ENCODE assay signal across 8 mouse cellular contexts in genomic region chr9:72639843-72640621, GRCm38 (mm10). TPM values are rescaled to one million over a fixed set of nuclear protein-coding genes. Genes with fewer than 3 reads are reported as not detected.
DNase-seq lines count a peak whose midpoint lies in the region.

No protein-coding gene starts in this region.

- WGBS in hindbrain, embryonic 10.5 days, result under 1% methylated on average over 27 of the region's 27 CpGs

- DNase-seq in Muller cell, postnatal 12 days (ENCODE audit: inconsistent ontology term), result peak; percentile 89
- peak; percentile 86 for DNase-seq in cerebellum, adult 9-11 months
- peak; percentile 50 to 68 for DNase-seq in frontal cortex, adult 2 months (ENCODE audit: extremely low spot score in 1 of 2, low spot score in 1 of 2)
- DNase-seq in hindbrain, embryonic 10.5 days (ENCODE audit: low spot score), result peak; percentile 91
- DNase-seq in layer of hippocampus, postnatal 14 days (ENCODE audit: low spot score in 2 of 2), result peak; percentile 55 to 61
- DNase-seq in lung, postnatal 36 days, result peak; percentile 94
- peak; percentile 95 for DNase-seq in retina, postnatal 1 day
- peak; percentile 69 for DNase-seq in urinary bladder, adult 2 months (ENCODE audit: low spot score)

- H3K27ac ChIP-seq in hindbrain, embryonic 10.5 days, result peak overlapping the region; percentile 96

- H3K9me3 ChIP-seq in hindbrain, embryonic 10.5 days, result no peaks in the 10 kb centered on the region

- no peaks in the 10 kb centered on the region for H3K36me3 ChIP-seq in hindbrain, embryonic 10.5 days

- H3K4me3 ChIP-seq in hindbrain, embryonic 10.5 days, result peak overlapping the region; percentile 52

- H3K27me3 ChIP-seq in hindbrain, embryonic 10.5 days (ENCODE audit: insufficient read depth, poor library complexity, severe bottlenecking), result no peaks in the 10 kb centered on the region

- peaks cover 40% of the 10 kb centered on the region for H3K4me1 ChIP-seq in hindbrain, embryonic 10.5 days (replicated peaks)

RNA-seq across cellular contexts. Expression of gene Nedd4, which starts 22.1 kb away (rescaled TPM):
- polyA plus RNA-seq in frontal cortex, adult 2 months (2012; rRNA removed), result 231 and 248 TPM in 2 replicates
- 556 and 636 TPM in 2 replicates for polyA plus RNA-seq in hindbrain, embryonic 10.5 days (2016; fragmentation: Nextera tagmentation; extraction: Ambion mirVana)
- total RNA-seq in layer of hippocampus, postnatal 14 days (2021), result 100 to 1,000 TPM; 288 to 318 TPM
- polyA plus RNA-seq in urinary bladder, adult 2 months (2012; rRNA removed), result 389 and 506 TPM in 2 replicates

Comparison
In these comparisons a context has a peak if more than half of its experiments do, and no peak if none do; other contexts are left out.
1. Peak in every context shown above with its lines: DNase-seq, H3K4me3 ChIP-seq and H3K27ac ChIP-seq.